Mouse (Mus musculus) brain, embryonic 18.5 days (tissue): ENCODE results near the gene Dmbx1.

Source experiments
- DNase-seq: peaks from one replicate; pipeline ENCODE4 v3.0.0-alpha.2; 2012; ENCODE audit warnings: low read depth, low spot score

Gene Dmbx1

DNA sequence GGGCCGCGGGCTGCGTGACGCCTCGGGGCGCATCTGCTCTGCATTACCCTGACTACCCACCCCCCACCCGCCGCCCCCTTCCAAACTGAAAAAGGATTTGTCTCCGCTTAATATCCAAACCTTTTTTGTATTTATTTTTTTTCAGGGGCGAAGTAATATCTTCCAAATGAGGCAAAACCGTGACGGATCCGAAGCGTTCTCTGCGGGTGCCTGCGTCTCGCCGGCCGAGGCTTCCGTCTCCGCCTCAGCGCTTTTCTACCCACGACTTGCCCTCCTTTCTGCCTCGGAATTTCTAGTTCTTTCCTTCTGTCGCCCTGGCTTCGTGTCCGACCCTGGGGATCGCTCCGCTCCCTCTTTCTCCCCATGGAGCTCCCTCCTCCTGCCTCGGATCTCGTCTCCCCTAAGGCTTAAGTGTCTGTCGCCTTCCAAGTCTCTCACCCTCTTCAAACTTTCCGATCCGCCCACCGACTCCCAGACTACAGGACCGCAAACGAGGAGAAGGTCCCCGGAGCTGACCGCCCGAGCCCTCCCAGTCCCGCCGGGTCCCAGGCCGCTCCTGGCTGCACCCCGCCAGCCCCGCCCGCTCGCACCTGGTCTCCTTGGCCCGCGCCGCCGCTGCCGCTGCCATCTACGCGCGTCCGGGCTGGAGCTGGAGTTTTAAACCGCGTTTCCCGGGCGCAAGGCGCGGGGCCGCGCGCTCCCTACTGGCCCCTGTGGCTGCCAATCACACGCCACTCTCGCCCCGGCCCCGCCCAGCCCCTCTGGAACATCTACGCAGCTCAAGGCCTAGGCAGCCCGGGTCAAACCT is at the start of gene Dmbx1:
Gene Dmbx1, minus strand, starts transcription at position 632 of the 808 bp plus-strand sequence.
- DNase-seq, result no peak

DNA sequence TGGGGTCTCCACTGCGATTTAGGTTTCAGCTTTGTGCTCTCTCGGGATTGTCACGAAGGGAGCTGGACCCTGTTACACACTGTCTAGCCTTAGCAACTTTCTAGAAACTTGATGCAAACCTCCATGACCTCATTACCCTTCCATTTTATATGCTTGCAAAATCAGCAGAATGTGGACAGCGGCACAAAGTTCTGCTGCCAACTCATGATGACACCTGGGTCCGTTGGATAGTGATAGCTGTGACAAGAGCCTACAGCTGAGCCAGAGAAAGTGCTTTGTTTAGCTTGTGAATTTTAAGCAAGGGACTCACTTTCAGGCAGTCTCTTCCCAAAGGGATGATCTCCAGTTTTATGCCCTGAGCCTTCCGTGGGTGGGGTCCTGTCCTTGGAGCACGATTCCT is 49.7 kb upstream of the Dmbx1 start:
- DNase-seq, result no peak

DNA sequence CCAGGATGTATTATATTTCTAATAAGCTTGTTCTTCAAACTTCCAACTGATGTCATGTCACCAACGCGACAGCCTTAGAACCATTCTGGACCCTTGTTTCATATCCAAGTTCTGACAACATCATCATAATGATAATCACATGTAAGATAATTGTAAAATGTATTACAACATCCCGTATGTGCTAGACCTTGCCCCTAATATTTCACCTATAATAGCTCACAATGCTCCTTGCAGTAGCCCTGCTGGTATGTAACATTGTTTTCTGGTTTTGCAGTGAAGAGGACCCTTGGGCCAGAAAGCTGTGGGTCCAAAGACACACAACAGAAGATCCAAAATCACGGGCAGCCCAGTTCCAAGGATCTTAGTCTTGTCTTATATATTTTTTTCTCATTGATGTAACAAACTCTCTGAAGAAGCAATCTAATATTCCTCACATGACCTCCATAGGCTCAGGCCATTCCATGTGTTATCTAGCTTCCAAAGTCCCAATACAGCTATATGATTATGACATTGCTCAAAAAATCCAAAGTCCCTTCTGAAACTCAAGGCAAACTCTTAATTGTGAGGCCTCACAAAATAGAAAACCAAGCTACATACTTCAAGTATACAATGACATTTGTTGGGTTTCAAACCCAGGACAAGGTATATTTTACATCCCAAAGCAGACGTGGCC is 48.3 kb upstream of the Dmbx1 start:
- DNase-seq, result no peak

DNA sequence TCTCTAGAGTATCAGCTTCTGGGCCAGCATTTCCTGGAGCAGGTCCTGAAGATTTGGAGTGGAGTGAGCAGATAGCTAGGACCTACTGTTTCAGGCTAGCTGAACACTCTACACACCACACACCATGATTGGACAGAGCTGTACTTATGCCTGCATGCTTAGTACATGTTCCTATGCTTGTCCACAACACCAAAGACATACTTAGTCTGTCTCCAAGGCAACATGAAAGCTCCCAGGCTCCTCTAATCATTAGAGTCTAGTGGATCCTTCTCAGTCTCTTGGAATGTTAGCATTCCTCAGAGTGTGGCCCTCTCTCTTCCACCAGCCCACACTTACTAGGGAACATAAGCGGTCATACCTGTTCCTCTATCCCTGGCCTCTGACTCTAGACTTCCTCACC is 47.7 kb upstream of the Dmbx1 start:
- no peak for DNase-seq

DNA sequence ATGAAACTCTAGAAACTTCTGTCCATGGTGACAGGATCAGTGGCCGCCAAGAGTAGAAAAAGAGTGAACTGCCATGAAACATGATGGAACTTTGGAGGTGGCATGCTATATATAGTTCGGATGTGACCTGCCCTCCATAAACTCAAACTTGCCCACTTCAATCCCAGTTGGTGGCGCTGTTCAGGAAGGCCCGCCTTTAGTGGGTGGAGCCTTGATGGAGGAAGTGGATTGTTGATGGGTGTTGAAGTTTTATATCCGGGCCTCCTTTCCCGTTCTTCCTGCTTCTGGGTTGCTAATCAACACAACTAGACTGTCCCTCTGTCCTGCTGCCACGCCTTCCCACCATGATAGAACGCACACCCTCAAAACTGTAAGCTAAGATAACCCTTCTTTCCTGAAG is 45.2 kb upstream of the Dmbx1 start:
- no peak for DNase-seq

DNA sequence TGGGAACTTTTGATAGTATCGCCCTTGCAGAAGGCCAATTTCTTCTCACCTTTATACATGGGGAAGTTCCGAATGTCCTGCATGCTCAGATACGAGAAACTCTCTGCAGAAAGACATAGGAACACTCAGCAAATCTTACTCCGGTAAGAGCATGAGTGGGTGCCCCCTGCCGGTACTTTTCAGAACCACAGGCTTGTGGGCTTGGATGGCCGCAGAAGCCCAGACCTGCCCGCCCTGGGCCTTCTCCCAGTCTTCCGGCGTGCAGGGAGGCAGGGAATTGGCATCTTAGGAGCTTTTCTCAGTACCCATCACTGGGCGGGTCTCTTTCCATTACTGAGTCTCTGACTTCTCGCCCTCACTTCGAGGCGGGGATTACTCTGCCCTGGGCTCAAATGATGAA is 44.4 kb upstream of the Dmbx1 start:
- peak; percentile 22 for DNase-seq

DNA sequence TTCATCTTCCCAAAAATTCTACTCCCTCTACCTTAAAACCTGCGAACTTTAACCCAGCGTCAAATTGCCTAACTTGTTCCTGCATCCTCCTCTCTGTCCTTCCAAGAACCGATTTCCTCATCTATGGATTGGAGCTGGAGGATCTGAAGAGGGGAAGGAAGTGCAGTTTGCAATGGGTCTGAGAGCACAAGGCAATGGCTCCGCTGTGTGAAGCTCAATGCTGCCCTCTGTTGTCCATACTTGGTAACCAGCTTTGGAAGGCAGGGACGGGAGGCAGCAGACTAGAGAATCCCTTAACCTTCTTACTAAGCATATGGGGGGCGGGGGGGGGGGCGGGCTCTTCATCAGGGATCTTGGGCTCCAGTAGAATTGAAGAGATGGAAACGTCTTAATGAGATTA is 41.0 kb upstream of the Dmbx1 start:
- peak; percentile 46 for DNase-seq

DNA sequence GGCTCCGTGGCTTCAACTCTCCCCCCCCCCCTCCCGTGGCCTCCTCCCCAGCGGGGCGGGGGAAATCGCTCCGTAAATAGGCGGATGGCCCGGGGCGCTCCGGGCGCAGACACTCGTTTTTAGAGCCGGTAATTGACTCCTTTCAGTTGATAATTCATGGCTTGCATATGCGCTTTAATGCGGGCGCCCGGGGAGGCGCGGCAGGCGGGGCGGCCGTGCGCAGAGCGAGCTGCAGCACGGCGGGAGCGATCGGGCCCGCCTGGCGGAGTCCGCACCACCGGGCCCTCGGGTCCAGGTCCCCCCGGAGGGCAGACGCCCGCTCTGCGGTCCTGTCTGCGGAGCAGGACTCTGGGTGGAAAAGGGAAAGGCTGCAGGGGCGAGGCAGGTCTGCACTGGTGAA is 39.7 kb upstream of the Dmbx1 start:
- DNase-seq, result no peak

DNA sequence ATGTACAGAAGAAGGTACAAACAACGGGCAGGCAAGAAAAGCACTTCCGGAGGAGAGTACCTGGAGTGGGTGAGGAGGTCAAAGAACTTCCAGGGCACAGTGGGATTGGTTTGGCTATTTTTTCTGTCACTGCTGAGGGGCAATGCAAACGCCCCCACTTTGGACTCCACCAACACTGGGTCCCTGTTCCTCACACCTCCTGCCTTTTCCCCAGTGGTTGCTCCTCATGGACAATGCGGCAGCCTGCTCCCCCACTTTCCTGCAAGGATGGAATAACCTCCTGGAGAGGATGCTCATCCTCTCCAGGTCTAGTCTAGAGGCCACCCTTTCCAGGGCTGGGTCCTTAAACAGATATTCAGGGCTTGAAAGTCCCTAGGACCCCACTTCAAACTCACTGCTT is 39.2 kb upstream of the Dmbx1 start:
- DNase-seq, result no peak

DNA sequence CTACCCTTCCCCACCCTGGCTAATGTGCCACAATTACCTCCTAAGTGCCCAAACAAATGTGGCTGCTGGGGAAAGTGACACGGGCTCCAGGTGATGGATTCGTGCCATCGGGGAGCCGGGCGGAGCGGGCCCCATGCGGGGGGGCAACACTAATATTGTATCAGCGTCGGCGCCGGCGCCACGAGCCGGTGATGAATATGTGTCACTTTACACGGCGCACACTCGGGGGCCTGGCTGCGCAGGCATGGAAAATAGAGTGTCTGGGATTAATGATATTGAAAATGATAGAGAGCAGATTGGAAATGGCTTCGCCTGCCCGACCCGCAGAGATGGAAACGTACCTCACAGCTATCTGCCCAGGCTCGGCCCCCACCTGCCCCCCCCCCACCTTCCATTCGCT is 32.8 kb upstream of the Dmbx1 start:
- no peak for DNase-seq

DNA sequence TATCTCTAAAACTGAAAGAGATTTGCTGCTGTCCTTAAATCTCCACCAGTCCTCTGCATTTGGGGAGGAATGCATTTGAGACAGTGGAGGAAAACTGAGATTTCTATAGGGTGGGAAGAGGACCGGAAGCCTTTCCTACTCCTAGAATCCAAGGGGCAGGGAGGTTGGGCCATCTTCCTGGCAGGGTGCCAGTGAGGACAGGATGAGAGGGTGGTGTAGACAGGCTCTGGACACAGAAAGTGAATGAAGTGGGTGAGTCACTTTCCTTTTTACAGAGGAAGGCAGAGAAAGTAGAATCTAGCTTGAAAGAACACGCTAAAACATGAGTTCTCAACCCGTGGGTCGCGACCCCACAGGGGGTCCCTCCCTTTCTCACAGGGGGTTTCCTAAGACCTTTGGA is 24.7 kb upstream of the Dmbx1 start:
- no peak for DNase-seq

DNA sequence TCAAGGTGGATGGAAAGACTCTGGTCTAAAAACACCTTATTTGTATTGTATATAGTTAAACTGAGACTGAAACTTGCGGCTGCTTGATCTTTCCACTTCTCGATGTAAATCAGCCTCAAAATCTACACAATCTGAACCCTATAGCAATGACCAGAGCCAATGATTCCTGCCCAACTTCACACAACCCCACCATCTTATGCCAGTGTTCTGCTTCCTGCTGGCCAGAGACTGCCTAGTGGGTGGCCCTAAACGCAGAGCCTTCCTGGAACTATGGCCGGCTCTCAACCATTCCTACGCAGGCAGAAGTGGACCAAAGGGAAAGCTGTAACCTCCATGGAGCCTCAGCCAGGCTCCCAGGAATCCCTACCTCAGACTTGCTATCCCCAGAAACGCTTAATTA is 24.0 kb upstream of the Dmbx1 start:
- DNase-seq, result no peak

DNA sequence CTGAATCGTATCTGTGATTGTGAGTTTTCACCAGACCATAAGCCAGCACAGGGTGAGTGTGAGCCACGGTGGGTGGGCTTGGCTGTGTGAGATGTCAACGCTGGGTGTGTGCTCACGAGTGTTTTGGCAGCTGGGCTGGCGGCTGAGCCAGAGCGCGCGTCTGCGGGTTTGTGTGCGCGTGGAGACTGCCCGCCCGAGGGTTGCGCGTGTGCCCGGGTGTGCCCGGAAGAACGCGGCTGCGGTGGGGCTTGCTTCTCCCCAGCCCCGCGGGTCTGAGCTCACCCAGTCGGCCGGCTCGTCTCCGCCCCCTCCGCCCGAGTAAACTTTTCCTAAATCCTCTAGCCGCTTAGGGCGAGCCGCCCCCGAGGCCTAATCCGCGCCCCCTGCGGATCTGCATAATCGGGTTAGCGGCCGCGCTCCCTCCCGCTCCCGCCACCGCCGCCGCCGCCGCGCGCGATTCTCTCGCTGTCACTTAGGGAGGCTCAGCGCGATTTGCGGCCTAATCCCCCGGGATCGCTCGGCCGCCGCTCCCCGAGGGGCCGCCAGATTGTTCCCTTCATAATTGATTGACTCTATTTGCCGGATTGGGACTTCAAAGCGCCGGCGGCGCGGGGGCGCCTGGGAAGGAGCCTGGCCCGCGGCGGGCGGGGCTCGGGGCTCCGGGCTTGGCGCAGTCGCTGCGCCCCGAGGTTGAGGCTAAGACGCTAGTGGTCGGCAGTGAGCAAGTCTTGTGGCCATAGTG is 23.1 kb upstream of the Dmbx1 start:
- DNase-seq, result no peak

DNA sequence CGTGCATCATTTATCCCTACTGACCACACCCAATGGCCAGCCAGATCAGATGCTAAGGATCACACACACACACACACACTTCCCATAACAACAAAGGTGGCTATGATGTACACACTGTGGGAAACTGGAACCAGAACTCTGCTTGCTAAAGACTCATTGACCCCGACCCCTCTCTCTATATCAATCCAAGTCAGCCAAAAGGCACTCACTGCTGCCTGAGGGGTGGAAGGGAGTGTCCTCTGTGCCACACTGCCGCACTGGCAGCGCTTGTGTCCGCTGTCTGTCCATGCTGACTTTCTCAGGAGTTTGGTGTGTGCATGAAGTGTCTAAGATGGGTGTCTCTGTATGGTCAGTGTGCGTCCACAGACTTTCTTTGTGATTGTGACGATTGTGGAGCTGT is 22.3 kb upstream of the Dmbx1 start:
- DNase-seq, result no peak

DNA sequence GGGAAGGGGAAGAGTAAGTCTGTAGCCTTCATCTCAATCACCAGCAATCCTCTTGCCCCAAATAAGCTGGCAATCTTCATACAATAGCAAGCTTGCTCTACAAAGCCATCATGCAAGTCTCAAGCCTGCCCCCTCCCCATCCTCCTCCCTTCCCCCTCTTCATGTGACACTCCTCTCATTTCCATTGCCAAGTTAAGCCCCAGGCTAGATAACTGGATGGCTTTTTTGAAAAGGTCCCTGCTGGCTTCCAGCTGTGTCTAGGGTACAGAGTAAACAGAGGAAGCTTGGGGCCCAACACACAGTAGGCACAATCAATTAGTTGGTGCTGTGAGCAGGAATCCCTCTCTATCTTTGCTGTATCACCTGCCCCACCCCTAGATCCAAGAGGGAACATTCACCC is 19.8 kb upstream of the Dmbx1 start:
- DNase-seq, result no peak

DNA sequence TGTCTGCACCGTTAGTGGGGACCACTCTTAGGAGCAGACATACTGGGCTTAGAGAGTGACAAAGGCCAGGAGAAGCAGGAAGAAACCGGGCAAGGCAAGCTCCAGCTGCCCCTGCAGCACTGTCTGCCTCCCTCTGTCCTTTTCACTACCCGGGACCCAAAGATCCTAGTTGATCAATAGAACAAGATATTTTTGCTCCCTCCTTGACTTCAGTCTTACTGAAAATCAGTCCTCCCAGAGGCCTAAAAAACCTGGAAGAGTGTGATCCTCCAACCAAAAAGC is 15.7 kb upstream of the Dmbx1 start:
- no peak for DNase-seq

DNA sequence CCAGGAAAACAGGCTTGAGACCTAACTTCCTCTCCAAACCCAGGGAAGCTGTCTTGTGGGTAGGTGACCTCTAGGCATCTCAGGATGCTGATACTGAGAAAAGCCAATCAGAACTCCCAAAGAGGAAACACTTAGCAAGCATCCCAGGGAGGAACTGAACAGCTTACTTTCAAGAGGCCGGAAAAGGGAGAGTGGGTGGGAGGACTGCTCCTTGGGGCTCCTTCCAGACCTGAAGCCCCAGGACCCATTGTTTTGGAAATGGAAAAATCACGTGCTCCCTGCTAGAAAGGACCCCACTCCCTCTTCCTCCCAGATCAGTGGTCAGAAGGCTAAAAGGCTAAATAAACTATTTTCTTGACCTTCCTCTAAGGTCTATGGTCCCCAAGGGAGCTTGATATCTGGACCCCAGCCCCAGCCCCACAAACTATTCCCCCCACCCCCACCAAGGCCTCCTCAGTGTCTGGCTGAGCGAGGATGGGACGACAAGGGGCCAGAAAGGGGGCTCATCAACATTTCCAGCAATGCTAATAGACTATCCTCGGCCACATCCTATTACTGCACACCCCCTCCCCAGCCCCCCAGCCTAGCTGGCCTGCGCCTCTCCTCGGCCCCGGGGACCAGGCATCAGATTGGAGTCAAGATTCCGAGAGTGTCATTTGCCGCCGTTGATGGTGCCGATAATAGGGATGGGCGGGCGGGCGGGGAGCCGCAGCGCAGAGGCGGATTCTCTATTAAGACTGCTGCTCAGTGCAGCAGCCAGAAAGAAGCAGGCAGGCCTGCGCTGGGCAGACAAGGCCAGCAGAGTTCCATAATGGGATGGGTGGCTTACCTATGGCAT is 15.1 kb upstream of the Dmbx1 start:
- DNase-seq, result no peak

DNA sequence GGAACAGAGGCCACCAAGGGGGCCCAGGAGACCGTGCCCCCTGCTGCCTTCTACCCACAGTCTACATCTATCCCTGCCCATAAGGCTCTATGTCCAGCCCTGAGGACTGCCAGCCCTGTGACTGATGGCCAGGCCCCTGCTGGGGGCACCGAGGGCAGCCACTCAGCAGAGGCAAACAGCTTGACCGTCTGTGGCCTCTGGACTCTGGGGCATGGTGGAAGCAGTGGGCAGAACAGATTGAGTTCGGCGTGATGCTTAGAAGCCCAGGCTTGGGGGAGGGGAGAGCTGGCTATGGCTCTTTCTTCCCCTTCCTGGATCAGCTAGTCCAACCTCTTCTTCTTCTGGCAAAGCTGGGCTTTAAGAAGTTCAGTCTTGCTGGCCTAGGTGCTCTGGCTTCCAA is 13.8 kb upstream of the Dmbx1 start:
- DNase-seq, result no peak

DNA sequence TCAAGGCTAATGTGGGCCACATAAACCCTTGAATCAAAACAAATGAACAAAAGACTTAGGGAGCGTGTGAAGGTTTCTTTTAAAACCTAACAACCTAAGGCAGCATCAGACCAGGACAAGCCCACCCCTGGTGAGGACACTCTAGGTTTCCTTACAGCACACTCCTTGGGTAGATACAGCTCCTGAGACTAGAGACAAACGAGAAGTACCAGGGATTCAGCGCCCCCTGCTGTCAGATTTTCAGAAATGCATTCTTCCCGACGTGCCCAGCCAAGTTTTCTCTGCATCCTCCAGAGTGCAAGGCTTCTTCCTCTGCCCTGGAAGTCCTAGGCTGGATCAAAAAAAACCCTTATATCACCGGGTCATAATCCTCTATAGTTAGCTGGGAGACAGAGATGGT is 13.0 kb upstream of the Dmbx1 start:
- DNase-seq, result no peak

DNA sequence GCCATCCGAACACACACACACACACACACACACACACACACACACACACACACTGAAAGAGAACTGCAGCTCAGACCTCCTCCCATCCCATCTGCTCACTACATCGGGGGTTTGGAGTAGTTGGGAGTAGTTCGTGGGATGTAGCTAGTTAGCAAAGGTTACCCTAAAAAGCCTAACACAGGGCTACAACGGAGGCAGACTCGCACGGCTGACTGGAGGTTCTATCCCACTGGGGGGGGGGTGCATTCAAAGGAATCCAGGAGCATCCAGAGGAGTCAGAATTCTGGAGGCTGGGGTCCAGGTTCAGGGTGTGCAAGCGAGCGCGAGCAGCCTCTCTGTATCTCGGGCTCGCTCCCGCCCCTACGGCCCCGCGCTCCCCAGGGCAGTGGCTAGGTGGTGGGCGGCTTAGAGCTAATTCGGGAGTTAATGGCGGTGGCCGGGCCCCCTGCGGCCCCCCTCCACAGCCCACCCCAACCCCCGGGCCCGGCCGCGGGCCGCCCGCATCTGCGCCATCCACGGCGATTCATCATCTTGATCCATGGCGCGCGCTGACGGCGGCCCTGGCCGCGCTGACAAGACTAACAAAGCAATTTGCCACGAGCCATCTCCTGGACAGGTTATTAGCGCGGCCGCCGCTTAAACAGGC is 4.1 kb upstream of the Dmbx1 start:
- no peak for DNase-seq

DNA sequence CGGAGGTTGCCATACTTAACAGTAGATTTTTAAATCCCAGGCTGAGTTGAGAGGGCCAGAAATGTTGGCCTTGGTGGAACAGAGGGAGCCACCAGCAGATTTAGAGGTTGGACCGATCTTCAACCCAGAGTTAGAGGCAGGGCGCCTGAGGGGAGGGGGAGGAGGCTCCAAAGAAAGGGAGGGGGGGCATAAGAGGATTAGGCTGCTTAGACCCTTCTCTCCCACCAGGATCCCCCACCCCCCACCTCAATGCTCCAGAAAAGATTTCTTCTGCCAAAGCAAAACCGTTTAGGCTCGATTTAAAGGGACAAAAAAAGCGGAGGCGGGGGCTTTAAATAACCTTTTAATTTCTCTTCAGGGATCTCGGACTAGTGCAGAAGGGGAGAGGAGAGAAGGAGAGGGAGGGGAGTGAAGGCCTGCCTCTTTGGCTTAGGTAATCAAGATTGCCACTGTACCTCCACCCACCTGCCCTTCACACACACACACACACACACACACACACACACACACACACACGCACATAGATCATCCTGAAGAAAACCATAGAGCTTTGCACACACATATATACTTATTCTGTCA is 1.6 kb upstream of the Dmbx1 start:
- DNase-seq, result no peak
